Mouse (Mus musculus): ENCODE measurements at regions not wholly inside any gene's neighbourhood (a gene's known extent, or its start where the extent isn't known, plus 50 kb on each side); places are given as distances from the start of the nearest gene placed in this dataset.

DNA sequence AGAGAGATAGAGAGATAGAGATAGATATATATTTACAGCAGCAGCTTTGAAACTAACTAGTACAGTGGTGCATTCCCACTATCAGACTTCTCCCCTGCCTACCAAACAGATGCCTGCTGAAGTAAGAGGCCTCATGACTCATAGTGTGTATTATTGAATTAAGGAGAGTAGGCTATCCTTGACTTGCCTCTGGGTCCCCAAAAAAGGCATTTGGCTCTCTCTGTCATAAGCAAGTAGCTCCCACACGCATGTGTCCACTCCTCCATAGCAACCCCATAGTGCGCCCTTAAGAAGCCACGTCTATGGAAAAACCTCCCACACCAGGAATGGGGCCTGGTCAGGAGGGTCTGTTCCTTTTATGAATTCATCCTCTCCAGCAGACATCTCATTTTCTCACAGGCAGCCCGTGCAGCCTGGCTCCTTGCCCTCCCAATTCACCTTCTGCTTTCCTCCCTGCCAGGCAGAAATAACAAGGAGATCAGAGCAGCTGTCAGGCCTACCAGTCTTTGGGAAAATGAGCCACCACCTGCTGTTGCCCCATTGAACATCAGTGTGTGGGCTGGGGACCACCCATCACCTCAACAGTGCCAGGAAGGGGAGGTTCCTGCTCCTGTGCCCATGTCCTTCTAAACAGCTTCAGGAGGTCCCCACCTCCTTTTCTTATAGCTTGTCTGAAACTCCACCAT lies 208.5 kb upstream of the Mocs1 start:
- no peak for DNase-seq

DNA sequence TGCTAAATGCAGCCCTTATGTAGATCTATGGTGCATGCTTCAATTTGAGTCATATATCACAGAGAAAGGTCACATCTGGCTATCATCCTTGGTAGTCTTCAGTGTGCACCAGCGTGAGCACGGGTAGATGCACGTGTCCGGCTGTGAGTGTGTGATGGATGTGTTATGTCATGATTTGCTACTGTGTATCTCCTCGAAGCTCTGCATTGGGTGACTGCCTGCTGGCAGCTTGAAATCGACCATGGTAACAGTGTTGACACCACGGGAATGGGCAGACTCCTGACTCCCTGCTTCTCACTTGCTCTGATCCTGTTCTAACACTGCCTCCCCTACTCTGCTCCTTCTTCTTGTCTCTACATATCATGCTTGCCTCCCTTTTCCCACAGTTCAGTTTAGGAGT lies 204.9 kb upstream of the Mocs1 start:
- DNase-seq: no peak

DNA sequence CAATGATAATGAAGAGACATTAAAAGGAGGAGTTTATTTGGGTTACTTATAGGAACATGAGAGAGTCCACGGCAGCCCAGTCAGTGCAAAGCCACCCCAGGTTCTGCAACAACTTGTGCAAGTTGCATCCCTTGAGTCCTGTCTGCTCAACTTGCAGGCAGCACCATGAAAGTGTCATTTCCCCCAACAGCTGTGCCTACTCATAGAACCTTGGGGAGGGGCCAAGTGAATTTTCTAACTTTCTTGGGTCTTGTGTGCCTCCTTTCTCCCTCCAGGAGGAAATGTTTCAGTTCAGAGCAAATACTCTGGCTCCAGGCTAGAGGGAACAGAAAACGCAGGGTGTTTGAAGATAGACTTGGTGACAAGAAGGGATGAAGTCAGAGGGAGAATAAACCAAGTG lies 204.5 kb upstream of the Mocs1 start:
- peak; percentile 33 for DNase-seq

DNA sequence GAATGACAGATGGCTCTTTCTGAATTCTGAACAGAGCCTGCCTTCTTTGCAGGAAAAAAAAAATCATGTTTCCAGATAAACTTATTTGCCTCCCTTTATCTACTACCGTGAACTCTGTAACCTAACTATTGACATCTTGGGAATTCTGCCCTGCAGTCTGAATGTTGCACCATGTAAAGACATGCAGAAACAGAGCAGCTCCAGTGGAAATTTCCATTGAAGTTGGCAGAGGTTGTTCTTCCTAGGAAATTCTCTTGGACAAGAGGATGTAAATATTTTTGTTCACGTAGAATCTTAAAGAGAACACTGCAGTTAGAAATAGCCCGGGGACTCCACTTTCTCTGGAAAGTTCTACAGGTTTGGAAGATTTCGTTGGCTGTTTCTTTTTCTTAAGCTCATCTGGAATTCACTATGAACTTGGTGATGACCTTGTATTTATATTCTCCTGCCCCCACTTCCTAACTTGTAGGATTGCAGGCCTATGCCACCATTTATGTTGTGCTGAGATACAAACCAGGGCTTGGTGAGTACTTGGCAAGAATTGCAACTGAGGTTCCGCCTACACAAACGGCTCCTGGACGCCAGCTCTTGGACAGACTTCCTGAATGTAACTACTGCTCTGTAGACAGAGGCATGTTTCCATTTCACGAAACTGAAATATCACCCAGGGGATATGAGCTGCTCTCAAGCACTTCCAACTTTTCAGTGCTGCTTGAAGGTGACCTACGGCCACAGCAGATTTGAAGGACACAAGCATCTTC lies 202.7 kb upstream of the Mocs1 start:
- DNase-seq: no peak

DNA sequence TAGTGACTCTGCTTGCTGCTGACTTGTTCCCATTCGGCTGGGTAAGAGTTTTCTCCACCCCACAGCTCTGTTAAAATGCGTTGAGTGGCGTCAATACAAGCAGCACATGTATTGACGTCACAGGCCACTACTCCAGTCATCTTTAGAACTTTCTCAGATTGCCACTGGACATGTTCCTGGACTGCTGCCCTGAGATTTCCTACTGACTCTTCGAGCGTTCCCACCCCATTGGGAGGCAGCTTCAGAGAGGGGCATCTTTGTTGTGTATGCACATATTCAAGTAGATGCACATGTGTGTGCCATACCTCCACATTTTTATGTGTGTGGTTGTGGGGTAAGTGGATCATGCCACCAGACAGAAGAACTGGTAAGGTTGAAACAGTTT lies 202.2 kb upstream of the Mocs1 start:
- DNase-seq: no peak

DNA sequence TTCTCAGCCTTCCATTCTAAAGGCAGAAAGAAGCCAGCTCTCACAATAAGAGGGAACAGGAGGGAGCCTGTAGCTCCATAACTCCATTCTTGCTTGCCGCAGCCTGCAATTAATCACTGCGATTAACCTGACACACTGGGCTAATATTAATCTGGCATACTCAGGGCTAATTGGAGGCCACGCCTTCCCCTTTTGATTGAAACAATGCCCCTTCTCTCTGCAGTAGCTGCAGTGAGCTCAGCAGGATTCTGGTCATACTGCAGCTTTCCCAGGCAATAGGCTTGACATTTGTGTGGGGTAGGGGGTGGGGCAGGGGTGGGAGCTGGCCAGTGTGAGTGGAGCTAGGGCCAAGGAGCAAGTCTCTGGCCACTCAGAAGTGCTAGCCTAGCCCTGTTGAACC lies 196.9 kb upstream of the Mocs1 start:
- DNase-seq: no peak

DNA sequence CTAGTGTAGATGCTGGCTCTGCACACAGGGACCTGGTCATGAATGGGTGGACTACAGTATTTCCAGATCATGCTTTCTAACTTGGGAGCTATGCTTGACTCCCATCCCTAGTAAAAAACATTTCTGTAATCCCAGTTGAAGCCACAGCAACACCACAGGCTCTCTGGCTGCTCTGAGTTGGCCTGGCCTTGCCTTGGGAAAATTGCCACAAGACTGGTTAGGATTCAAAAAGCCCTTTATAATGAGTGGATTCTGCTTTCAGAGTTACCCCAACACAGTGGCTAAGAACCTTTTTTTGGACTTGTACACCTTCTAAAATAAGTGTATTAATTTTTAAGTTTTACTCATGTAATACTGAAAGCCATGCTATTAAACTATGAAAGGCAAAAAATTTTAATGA lies 188.1 kb upstream of the Mocs1 start:
- no peak for DNase-seq

DNA sequence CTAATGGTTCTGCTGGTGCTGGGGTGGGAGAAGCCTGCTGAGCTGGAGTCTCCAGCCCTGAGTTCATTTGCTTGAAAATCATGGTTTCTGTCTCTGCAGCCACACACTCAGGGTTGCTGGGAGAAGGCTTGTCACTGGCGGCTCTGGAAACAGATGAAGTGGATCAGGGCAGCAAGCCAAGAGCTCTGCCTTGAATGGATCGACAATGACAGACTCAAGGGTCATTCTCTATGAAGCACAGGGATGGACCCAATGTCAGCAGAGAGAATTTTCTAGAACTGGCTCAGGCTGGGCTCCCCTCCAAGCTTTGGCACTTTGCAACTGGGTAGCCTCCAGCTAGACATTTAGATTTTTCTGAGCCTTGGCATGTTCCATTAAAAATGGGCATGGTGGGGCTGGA lies 184.7 kb upstream of the Mocs1 start:
- DNase-seq: peak; percentile 33

DNA sequence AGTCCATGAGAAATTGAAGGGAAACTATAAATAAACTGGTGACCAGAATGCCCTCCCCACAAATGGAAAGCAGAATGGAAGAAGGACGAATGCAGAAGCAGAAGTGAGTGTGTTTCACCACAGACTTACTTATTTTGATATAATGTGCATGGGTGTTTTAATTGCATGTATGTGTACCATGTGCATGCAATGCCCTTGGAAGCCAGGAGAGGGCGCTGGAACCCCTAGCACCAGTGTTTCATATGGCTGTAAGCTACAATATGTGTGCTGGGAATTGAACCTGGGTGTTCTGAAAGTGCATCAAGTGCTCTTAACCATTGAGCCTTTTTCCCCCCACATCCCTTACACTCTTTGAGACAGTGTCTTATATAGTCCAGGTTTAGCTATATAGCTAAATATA lies 183.1 kb upstream of the Mocs1 start:
- no peak for DNase-seq

DNA sequence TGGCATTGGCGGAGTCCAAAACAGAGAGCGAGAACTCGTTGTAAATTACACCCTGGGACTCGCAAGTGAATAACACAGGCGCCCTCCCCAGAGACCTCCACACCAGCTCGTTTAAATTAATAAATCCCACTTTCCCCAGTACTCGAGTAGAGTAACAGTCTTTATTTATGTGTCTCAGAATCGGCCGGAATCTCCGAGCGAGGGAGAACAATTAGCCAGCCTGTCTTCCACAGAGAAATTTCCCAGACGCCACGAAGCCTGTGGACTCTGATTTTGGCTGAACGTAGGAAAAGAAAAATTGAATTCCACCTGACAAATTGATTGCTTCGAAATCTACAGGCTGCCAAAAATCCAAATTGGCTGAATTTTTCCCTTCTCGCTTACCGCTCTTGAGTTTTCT lies 180.9 kb upstream of the Mocs1 start:
- DNase-seq: no peak

DNA sequence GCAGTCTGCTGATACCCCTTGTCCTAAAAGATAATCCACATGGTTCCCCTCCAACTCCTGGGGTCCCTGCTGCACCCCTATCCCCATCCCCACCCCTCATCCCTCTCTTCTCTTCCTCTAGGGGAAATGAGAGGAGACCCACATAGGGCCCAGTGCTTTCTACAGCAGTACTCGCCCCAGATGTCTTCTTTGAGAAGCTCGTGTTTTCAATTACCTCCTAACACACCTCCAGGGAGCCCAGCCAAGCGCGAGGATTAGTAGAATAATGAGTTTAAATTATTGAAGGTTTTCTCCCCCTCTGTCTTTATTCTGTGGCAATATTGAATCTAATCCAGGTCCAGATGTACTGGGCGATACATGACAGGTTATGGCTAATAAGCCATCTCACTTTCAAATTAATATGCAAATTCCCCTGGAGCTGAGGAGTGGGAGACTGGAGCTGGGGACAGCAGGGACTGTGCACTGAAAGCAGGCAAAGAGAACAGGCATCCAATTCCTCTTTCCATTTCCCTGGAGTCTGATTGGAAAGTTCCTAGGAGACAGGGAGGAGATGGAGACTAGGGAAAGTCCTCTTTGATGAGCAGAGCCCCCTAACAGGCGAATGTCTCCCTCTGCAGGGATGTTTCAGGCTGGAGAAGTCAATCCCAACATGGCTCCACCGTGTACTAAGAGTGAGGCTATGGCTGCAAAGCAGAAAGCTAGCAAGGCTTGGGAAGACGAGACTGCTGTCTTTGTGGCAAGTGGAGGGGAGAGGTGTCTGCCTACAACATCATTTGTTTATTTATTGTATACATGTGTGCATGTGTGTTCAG lies 177.2 kb upstream of the Mocs1 start:
- no peak for DNase-seq

DNA sequence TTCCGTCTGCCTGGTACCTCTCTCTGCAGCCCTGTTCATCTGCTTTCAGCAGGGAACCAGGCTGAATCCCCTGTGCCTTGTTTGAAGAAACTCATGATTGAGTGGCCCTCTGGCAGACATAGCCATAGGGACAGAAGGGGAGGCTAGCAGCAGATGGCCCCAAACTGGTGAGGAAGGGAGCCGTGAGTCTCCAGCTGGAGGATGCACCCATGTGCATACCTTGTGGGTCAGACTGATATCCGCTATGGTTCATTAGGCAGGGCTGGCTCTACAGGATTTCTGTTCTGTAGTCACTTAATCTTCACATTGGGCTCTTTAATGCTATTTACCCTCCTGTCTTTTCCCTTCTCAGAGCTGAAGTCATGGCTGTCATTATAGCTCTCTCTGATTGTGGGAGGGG lies 175.9 kb upstream of the Mocs1 start:
- DNase-seq: no peak

DNA sequence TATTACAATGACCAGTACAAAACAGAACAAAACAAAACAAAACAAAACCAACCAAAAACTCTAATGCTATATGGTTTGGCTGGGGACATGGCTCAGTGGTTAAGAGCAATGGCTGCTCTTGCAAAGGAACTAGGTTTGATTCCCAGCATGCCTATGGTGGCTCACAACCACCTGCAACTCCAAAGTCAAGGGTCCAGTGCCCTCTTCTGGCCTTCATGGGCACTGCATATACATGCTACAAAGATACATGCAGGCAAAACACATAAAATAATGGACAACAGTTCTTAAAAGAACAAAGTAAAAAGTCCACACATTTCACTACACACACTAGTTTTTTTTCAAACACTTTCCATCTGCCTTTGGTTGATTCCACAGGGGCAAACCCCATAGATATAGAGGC lies 169.7 kb upstream of the Mocs1 start:
- no peak for DNase-seq

DNA sequence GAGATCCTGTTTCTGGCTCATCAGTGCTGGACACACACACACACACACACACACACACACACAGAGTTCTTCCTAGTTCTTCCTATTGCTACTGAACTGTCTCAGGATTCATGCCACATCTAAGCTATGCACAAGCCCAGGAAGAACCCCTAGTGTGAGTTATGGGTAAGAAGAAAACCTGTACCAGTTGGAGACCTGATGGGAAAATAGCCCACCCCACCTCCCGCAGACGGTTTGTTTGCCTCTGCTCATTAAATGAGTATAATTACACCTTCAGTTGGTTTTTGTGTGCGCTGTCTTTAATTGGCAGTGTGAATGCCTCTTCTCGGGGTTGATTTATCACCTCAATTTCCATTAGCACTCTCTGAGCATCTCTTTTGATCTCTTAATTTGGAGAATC lies 165.8 kb upstream of the Mocs1 start:
- DNase-seq: no peak

DNA sequence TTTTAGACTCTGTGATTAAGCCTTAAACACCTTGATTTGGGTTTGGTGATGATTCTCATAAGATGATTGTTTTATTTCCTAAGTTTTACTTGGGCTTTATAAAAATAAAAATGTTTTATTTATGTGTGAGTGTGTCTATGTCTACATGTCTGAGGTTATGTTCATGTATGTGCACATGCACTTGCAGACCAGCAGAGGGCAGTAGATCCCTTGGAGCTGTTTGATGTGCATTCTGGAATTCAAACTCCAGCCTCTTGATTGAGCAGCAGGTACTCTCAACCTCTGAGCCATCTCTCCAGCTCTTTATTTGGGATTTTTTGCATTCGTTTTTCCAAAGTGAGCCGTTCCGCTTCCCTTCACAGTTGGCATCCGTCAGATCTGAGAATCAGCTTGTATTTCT lies 161.8 kb upstream of the Mocs1 start:
- DNase-seq: no peak

DNA sequence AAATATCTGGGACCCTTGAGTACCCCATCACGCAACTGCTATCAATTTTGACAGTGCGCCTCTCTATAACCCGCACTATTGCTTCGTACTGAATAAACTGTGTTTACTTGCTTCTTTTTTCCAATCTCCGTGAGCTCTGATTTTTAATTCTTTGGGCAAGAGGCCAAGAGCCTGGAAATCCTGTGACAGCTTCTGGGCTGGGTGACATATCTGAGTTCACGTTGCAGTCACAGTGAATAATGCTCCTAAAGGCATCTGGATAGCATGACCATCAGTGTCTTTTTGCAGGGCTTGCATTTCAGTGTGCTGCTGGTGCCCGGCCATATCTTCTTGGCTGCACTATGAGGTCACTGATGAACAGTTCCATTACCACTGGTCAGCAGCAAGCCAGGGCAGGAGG lies 158.2 kb upstream of the Mocs1 start:
- DNase-seq: no peak

DNA sequence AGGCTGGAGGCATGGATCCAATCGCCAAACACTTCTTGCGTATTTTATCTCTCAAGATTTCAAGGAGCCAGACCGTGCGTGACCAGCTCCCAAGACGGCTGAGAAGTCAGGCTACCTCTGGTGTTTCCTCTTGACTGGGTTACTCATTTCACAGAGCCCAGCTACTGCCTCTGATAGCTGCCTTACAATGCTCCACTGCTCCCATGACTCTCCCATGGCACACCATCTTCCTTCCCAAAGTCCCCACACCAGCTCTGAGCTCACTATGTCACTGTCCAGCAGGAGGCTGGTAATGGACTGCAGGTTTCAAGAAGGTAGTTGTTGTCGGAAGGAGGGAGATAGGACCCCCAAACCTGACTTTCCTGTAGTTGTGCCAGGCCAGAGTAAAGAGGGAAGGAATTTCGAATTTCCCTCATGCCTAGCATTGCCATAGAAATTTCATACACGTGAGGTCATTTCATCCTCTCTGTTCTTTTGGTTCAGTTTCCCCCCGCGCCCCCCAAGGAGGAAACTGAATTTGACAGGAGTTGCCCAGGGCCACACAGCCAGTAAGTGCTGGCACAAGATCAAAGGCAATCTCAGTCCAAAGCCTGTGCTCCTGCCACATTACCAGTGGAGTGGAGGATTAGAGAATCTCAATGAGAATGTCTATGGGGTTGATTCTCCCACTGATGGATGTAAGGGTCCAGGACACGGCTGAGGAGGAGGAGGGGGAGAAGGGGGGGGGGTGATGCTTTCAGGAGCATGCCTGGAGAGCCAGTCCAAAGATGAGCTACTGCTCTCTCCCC lies 155.3 kb upstream of the Mocs1 start:
- DNase-seq: no peak

DNA sequence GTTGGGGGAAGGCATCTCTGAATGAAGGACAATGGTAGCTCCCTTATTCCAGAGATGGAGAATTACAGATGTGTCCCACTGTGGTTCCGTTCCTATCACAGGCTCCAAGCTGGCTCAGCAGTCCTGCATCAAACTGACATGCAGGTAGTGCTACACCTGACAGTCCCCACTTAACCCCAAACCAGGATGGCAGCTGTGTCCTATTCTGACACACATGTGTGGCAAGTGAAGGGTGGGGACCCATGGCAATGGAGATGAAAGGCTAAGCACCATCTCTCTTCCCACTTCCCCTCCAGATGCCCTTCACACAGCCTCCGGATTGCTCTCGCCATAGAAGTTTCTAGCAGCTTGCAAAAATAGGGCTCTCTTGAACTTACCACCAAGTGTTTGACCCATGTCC lies 153.2 kb upstream of the Mocs1 start:
- DNase-seq: no peak

DNA sequence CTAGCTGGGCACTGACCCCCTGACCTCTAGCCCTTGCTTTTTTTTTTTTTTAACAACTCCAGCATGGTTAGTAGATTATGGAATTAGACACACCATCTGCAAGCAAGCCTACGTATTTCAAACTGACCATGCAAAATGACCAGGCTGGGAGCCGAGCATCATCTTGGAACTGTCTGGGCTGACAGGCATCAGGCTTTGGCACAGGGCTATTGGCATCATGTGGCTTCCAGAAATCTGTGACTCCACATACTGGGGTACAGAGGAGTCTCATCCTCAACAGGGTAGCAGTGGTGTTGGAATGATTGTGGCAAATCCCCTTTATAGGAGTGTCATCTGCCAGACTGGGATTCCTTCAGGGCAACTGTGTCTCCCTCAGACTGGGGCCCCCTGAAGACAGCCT lies 152.7 kb upstream of the Mocs1 start:
- DNase-seq: no peak

DNA sequence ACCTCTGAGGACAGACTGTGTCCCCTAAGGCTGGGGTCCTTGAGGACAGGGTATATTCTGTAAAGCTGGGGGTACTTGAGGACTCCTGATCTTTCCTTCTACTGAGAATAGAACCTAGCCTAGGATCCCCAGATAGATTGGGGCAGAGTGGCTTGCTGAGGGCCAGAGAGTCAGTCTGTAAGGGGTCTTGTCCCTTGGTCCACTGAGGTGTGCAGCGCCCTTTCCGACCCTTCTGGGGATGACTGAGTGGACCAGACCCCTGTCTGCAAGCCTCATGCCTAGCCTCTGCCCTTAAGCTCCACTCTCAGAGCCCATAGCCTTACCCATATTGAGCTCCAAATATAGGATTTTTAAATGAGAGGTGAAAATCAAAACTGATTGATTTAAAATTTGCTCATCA lies 152.2 kb upstream of the Mocs1 start:
- no peak for DNase-seq

DNA sequence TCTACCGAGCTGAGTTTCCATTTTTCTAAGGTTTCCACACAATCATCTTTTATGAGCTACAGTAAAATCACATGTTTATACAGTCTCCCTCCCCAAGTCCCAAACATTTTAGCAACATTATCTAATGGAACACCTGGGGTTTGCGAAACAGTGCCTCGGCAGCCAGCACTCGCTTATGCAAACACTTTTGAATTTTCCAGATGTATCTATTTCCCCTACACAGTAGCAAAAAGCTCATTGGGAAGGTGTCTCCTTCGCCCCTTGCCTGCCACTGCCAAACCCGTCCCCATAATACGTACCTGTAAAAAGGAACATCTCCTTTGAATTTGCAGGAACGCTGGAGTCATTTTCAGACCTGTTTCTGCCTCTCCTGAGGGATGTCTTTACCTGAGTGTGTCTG lies 149.6 kb upstream of the Mocs1 start:
- no peak for DNase-seq

DNA sequence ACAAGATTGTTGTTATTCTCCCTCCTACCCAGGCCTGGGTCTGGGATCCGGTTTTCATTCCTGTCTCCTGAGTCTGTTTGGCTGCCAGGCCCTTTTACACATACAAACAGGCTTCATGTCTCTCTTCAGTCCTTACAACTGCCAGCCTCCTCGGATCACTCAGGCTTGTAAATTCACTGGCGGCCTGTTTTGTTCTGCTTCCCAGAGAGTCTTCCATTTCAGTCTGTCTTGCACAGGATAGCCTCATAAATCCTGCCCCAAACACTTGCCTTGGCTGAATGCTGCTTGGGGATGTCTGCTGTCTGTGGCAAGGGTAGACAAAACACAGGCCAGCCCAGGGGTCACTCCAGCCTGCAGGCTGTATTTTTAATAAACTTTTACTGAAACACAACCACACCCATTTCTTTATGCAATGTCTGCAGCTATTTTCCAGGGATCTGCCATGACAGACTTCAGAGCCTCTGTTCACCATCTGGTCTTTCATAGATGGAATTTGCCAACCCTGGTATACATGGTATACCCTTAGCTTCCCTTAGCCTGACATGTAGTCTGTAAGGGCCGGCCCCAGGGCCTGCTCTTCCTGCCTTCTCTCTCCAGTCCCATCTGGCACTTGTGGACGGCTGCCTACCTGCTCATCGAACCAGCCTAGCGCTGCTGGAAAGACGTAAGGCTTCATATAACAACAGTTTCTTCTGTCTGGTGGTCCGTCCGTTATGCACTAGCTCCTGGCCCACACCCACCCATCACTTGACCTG lies 149.0 kb upstream of the Mocs1 start:
- DNase-seq: no peak

DNA sequence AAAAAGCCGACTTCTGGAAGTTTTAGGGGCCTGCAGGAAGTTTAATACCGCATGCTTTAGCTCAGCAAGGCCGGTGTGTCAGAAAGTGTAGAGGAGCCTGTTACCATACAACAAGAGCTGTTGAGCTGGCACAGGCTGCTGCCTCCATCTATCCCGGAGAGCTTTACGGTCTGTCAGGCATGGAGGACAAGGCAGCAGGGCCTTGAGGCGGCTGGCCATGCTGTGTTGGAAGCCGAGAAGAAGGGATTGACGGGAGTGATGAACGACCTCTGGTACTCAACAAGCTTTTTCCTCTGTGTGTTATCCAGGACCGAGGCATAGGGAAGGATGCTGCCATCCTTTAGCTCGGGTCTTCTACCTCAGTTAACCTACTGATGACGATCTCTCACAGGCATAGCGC lies 146.8 kb upstream of the Mocs1 start:
- no peak for DNase-seq

All from lung, postnatal 14 days (tissue).